Mouse (Mus musculus) hindbrain, embryonic 10.5 days (tissue): ENCODE measurements around the gene Cpa5. TPM values are rescaled to one million over a fixed set of nuclear protein-coding genes. Genes with fewer than 3 reads are reported as not detected.

Experiments
- DNase-seq: peaks from one replicate; pipeline ENCODE4 v3.0.0-alpha.2; 2017; ENCODE audit warnings: low spot score
- H3K27ac ChIP-seq: fragments of 300-500 bp; sonication (generic); 2 replicates; pipeline ENCODE4 v1.5.1; 2016; ENCODE audit warnings: mild to moderate bottlenecking, moderate library complexity
- H3K27me3 ChIP-seq: fragments of 300-500 bp; sonication (generic); 2 replicates; pipeline ENCODE4 v1.6.1; 2016; ENCODE audit warnings: mild to moderate bottlenecking; ENCODE audit not compliant: poor library complexity, insufficient read depth, severe bottlenecking
- H3K36me3 ChIP-seq: fragments of 300-500 bp; sonication (generic); 2 replicates; pipeline ENCODE4 v1.6.1; 2016; ENCODE audit warnings: mild to moderate bottlenecking, moderate library complexity
- H3K4me1 ChIP-seq: fragments of 300-500 bp; sonication (generic); replicated peaks from 2 replicates; pipeline ENCODE4 v1.6.1; 2016; ENCODE audit warnings: mild to moderate bottlenecking
- H3K4me3 ChIP-seq: fragments of 300-500 bp; sonication (generic); 2 replicates; pipeline ENCODE4 v1.5.1; 2016; ENCODE audit warnings: mild to moderate bottlenecking, moderate library complexity
- H3K9me3 ChIP-seq: fragments of 300-500 bp; sonication (generic); 2 replicates; pipeline ENCODE4 v1.6.1; 2016; ENCODE audit warnings: mild to moderate bottlenecking, moderate library complexity
- WGBS: fragments of 180-500 bp; shearing (Covaris S2); methylation state at CpG from one replicate; pipeline ENCODE4 v1.1.7; 2016; 5-methylcytosine and 5-hydroxymethylcytosine counted together
- polyA plus RNA-seq: library from polyadenylated mRNA; unstranded; fragments of >200 nt; fragmentation: Nextera tagmentation; extraction: Ambion mirVana; gene quantifications from 2 replicates; pipeline ENCODE4 v1.2.1, GENCODE M21; 2016

Cpa5 gene
- polyA plus RNA-seq, 1 experiment from 2014 or later = 0.08 TPM

DNA sequence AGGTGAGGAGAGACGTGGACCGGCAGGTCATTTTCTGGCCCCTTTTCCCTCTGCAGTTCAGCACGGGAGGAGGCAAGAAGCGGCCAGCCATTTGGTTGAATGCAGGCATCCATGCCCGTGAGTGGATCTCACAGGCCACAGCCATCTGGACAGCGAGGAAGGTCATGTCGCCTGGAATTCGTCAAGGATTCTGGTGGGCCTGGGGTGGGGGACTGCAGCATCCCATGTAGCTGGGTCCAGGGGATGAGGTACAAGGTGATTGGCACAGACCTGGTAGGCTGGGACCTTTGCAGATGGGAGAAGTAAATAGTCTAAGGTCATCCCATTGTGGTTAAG, 30.0 kb upstream of the Cpa5 start:
- Histone ChIP-seq H3K4me1 (peaks cover 33% of the 10 kb centered on the region), H3K4me3 (no peak overlapping the region), H3K36me3 (no peaks in the 10 kb centered on the region), H3K9me3 (no peaks in the 10 kb centered on the region), H3K27me3 (no peaks in the 10 kb centered on the region), H3K27ac (peak overlapping the region; percentile 83)
- WGBS = 61% methylated on average over 8 of the region's 8 CpGs
- DNase-seq = peak; percentile 21

DNA sequence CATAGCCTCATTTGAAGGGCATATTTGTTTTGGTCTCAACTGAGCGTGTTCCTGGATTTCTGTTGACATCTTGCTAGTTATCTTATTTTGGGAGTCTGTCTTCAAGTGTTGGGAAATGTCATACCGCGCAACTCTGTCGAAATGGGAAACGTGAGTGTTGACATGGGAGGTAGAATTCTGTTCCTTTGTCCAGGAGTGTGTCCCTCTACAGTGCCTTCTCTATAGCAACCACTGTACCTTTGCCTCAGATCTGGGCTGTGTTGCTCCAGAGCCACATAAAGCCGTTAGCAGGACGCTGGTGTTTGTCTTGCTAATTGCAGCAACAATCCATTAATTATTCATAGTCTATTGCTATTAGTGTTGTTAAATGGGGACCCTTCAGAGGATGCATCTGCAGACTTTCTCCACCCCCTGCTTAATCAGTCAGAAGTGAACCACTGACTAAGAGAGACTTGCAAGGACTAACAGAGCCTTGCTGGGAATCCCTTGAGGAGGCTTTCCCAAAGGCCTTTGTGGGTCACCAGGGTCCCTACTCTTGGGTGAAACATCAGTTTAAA, 23.8 kb upstream of the Cpa5 start:
- Histone ChIP-seq H3K4me1 (peaks cover 14% of the 10 kb centered on the region), H3K36me3 (no peaks in the 10 kb centered on the region), H3K27me3 (no peaks in the 10 kb centered on the region), H3K9me3 (no peaks in the 10 kb centered on the region), H3K4me3 (no peak overlapping the region), H3K27ac (no peak overlapping the region)
- no peak for DNase-seq
- WGBS = 85% methylated on average over 7 of the region's 7 CpGs

DNA sequence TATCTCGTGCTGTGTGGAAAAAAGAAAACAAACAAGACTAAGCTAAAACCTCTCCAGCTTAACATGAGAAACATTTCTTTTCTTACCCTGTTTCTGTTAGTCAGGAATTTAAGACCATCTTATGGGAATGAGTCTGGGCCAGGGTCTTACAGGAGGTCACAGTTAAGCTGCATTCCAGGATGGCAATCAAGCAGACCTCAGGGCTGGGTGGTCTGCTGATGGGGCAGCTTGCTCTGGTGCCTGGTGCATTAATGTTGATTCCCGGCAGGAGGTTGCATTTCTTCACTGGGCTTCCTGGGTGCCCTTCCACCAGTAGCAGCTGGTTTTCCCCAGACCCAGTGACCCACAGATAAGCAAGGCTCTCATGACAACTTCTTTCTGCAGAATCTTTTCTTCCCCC, 21.0 kb upstream of the Cpa5 start:
- Histone ChIP-seq H3K27me3 (no peaks in the 10 kb centered on the region), H3K36me3 (no peaks in the 10 kb centered on the region), H3K9me3 (no peaks in the 10 kb centered on the region), H3K4me3 (no peak overlapping the region), H3K27ac (peak overlapping the region; percentile 57; the same call in 1 of the 2 replicates), H3K4me1 (peaks cover 24% of the 10 kb centered on the region)
- no peak for DNase-seq
- 42% methylated on average over 2 of the region's 2 CpGs for WGBS

DNA sequence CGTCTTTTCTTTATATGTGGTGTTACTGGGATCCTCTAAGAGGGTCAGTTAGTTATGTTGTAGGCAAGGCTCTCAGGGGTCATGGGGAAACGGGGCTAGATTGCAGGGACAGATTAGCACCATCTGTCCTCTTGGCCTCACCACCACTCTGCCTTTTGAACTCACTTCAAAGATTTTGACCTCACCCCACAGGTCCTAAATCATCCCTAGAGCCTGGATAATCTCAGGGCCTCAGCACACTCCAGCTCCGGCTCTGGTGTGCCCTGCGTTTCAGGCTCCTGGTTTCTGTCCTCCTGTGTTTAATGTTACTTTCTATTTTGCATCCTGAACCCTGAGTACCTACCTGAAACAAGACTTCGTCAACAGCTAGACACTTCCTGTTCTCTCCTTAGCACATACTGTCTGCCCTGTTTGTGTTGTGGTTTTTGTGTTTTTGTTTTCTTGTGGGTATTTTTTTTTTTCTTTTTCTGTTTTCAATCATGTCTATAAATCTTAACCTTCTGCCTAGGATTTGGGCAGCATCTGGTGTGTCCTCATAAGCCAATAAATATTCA, 18.9 kb upstream of the Cpa5 start:
- H3K4me1 ChIP-seq = peaks cover 33% of the 10 kb centered on the region
- WGBS = 69% methylated on average over 5 of the region's 5 CpGs
- H3K9me3 ChIP-seq = no peaks in the 10 kb centered on the region
- no peaks in the 10 kb centered on the region for H3K36me3 ChIP-seq
- no peaks in the 10 kb centered on the region for H3K27me3 ChIP-seq
- H3K27ac ChIP-seq = no peak overlapping the region
- no peak overlapping the region for H3K4me3 ChIP-seq
- no peak for DNase-seq

DNA sequence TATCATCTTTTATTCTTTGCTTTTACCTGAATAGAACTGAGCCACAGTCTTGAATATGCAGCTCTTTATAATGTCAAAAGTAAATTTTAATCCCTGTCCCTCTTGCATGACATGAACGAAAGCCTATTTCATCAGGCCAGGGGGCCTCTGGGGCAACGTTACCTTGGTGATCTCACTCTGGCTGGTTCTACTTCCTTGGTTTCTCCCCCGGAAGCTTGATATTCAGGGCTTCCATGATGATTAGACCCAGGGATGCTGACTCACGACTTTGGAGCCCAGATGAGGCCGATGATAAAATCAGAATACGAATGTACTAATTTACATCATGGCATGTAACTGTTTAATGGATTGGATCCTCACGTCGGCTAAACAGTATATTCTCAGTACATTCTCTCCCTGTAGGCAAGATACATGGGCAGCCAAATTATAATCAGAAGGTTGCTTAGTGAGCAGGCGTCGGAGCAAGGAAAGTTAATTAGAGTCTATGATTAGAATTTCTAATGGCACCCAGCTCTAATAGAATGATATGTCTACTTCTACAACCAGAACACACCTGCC, 18.3 kb upstream of the Cpa5 start:
- H3K4me1 ChIP-seq = peaks cover 35% of the 10 kb centered on the region
- H3K27me3 ChIP-seq = no peaks in the 10 kb centered on the region
- H3K36me3 ChIP-seq = no peaks in the 10 kb centered on the region
- 81% methylated on average over 10 of the region's 10 CpGs for WGBS
- no peak overlapping the region for H3K4me3 ChIP-seq
- H3K27ac ChIP-seq = peak overlapping the region; percentile 60; the same call in 1 of the 2 replicates
- no peak for DNase-seq
- no peaks in the 10 kb centered on the region for H3K9me3 ChIP-seq

DNA sequence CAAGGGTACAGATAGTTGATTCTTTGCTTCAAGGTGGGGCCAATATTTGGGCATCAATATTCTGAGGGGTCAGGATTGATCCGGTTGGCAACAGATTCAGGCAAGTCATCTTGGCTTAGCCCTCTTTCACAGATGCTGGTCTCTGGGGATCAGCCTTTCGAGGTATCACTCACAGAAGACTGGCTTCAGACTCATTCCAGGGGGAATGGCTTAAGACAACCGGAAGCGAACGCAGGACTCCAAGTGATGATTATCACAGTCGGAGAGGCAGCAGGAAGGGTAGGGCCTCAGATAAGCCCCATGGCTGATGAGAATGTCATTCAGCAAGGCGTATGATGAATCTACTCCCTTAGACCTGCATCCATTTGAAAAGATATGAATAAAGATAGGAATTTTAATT, 16.4 kb upstream of the Cpa5 start:
- no peak for DNase-seq
- Histone ChIP-seq H3K27me3 (no peaks in the 10 kb centered on the region), H3K4me1 (peaks cover 45% of the 10 kb centered on the region), H3K36me3 (no peaks in the 10 kb centered on the region), H3K4me3 (no peak overlapping the region), H3K9me3 (no peaks in the 10 kb centered on the region), H3K27ac (0 out of 2 replicates have a peak overlapping the region, but pooled peaks have one; percentile 16)
- WGBS = 85% methylated on average over 7 of the region's 7 CpGs

DNA sequence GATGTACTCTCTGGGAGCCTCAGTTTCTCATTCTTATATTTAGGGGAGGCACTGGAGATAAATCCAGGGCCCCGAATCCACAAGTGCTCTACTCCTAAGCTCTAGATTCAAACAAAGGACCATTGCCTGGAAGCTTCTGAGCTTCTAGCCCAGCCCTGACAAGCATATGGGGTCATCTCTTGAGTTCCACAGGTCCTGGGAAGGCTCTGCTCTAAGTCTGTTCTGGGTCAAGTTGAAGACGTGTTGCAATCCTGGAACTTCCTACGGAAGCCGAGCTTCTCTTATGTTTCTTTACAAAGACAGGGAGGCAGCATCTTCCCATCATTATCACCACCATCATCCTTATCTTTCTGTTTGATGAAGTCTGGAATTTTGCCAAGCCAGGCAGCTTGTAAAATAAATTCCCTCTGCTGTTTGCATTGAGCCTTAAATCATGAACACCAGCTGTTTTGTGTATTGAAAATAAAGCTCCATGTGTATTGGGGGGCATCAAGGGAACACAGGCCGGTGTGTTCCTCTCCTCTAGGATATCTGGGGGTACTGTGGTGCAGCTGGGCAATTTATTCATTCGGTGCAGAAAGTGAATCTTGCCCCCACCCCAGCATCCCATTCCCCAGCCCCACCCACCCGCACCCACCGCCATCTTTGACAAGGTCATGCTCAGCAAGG, 14.4 kb upstream of the Cpa5 start:
- Histone ChIP-seq H3K4me1 (peaks cover 49% of the 10 kb centered on the region), H3K9me3 (no peaks in the 10 kb centered on the region), H3K27ac (0 out of 2 replicates have a peak overlapping the region, but pooled peaks have one; percentile 40), H3K27me3 (no peaks in the 10 kb centered on the region), H3K36me3 (no peaks in the 10 kb centered on the region), H3K4me3 (no peak overlapping the region)
- WGBS = 96% methylated on average over 8 of the region's 8 CpGs
- DNase-seq = no peak

DNA sequence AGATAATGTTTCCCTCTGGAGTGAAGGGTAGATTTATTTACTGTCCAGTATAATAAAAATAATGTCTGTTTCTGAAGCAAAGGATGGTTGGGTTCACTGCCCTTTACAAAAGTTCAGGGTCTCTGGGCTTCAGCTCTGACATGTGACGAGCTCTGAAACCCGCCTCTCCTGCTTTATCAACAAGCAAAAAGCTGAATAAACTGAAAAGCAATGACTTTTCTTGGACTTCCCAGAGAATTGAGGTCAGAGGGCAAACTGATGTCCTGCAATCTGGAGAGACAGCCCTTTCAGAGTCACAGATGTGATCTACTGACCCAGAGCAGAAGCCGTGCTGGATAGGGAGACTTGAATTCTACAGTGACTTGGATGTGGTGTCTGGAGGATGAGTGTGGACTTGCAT, 10.8 kb upstream of the Cpa5 start:
- no peaks in the 10 kb centered on the region for H3K27me3 ChIP-seq
- peak overlapping the region; percentile 53; the same call in 1 of the 2 replicates for H3K27ac ChIP-seq
- 22% methylated on average over 3 of the region's 3 CpGs for WGBS
- no peak overlapping the region for H3K4me3 ChIP-seq
- DNase-seq = no peak
- H3K9me3 ChIP-seq = no peaks in the 10 kb centered on the region
- no peaks in the 10 kb centered on the region for H3K36me3 ChIP-seq
- peaks cover 46% of the 10 kb centered on the region for H3K4me1 ChIP-seq

DNA sequence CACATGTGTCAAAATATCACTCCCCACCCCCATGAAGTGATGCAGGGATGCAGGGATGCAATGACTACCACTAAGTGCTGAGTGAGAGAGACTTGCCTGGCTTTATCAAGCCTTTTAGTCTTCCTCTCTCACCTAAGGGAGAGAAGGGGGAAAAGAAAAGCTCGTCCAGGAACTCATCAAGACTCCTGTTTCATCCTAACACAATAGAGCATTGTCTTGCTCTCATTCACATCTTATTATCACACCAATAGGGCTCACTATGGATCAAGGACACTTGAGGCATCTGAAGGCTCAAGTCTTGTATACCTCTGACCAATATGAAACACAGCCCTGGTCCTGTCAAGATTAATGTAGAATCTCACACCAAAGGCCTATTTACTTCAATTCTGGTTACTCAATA, 9.8 kb upstream of the Cpa5 start:
- H3K4me1 ChIP-seq = peaks cover 46% of the 10 kb centered on the region
- WGBS = 44% methylated on average over 1 of the region's 1 CpGs
- DNase-seq = no peak
- no peak overlapping the region for H3K27ac ChIP-seq
- H3K27me3 ChIP-seq = no peaks in the 10 kb centered on the region
- H3K4me3 ChIP-seq = no peak overlapping the region
- no peaks in the 10 kb centered on the region for H3K36me3 ChIP-seq
- H3K9me3 ChIP-seq = no peaks in the 10 kb centered on the region

DNA sequence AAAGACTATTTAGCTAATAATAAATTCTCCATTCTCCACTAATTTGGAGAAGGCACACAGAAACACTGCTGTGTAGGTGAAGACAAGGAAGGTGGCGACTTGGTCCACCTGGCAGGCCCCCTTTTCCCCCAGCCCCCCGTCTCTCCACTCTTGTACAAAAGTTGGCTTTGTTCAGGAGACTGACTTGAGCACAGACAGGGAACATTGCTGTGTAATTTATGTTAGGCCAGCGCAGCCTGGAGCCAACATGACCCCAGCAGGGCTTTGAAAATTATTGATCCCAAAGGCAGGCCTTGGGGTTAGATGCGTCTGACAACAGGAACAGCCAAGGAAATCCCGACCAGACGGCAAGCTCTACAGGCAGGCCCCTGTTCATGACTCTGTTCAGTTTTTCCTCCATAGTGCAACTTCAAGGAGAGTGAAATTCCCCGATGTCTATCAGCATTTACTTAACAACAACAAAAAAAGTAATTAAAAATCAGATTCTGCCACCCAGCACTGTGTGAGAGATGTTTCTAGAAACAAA, 6.4 kb upstream of the Cpa5 start:
- H3K4me3 ChIP-seq = no peak overlapping the region
- H3K27me3 ChIP-seq = no peaks in the 10 kb centered on the region
- 65% methylated on average over 7 of the region's 7 CpGs for WGBS
- peak overlapping the region; percentile 69 for H3K27ac ChIP-seq
- no peak for DNase-seq
- no peaks in the 10 kb centered on the region for H3K36me3 ChIP-seq
- peaks cover 28% of the 10 kb centered on the region for H3K4me1 ChIP-seq
- no peaks in the 10 kb centered on the region for H3K9me3 ChIP-seq

DNA sequence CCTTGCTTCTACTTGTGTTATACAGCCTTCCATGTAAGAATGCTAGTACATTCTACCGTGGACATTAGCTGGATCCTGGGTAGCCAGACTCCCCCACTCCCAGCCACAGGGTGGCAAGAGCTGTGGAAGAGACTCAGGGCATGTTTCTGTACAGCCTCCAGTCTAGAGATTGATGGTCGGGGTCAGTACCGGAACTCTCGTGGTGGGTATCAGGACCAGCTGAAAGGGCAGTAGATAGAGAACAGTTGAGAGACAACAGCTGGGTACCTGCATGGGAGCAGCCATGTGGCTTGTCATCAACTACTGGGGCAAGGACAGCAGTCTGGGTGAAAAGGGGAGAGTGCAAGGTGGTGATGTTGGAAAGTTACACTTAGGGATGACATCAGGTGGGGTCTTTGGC, 5.7 kb upstream of the Cpa5 start:
- Histone ChIP-seq H3K27ac (peak overlapping the region; percentile 69), H3K27me3 (no peaks in the 10 kb centered on the region), H3K9me3 (no peaks in the 10 kb centered on the region), H3K4me3 (no peak overlapping the region), H3K4me1 (peaks cover 23% of the 10 kb centered on the region), H3K36me3 (no peaks in the 10 kb centered on the region)
- no peak for DNase-seq
- 89% methylated on average over 4 of the region's 4 CpGs for WGBS

DNA sequence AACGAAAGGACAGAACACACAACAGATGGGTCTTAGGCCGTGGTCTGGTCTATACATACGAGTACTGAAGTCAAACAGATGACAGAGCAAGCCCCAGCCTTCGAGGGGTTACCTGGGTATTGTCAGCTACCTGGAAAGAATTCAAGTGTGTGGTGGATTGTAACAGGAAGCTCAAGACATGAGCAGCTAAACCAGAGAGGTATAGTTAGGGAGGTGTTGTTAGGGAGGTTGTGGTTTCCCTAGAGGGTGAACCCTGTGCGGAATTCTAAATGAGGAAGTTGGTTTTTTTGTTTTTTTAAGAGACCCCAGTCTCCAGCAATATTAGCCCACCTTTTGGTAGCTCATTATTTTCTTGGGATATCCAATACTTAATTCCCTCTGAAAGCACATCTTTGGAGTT, 5.1 kb upstream of the Cpa5 start:
- no peaks in the 10 kb centered on the region for H3K9me3 ChIP-seq
- 90% methylated on average over 5 of the region's 5 CpGs for WGBS
- peaks cover 23% of the 10 kb centered on the region; the same call in 1 of the 2 replicates for H3K4me1 ChIP-seq
- H3K36me3 ChIP-seq = no peaks in the 10 kb centered on the region
- H3K27me3 ChIP-seq = no peaks in the 10 kb centered on the region
- no peak for DNase-seq
- peak overlapping the region; percentile 69 for H3K27ac ChIP-seq
- H3K4me3 ChIP-seq = no peak overlapping the region

DNA sequence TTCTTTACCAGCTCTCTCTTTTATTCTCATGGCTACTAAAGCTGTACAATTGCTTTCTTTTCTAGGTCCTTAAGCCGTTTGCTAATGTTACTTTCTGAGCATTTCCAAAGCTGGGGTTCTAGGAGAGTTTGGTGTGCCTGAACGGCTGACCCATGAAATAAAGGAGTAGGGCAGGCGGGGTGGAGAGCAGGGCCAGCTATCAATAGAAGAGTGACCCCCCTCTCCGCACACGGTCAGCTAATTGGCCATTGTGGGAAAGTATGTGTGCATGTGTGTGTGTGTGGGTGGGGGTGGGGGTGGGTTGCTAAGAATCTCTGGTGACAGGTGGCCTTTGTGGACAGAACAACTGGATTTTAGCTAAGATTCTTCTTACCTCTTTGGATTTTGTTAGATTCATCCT, 402 bp downstream of the Cpa5 start:
- Histone ChIP-seq H3K4me3 (no peak overlapping the region), H3K27ac (peak overlapping the region; percentile 85), H3K27me3 (no peaks in the 10 kb centered on the region), H3K4me1 (peaks cover 62% of the 10 kb centered on the region), H3K36me3 (no peaks in the 10 kb centered on the region), H3K9me3 (no peaks in the 10 kb centered on the region)
- no peak for DNase-seq
- 35% methylated on average over 5 of the region's 5 CpGs for WGBS
